Mouse (Mus musculus) cerebellum, postnatal 14 days (tissue): ENCODE measurements around the gene Clint1.
A peak's percentile ranks its signal among the peaks of the same experiment; 100 is the strongest.

Experiments
- DNase-seq, 2 experiments: peaks; one replicate each; pipeline ENCODE4 v3.0.0; 2021; ENCODE audit warnings: mixed read lengths in 2 of 2

Gene Clint1

GRCm38 (mm10) chr11:45886596-45886995, 34.7 kb downstream of the Clint1 start:
- no peak for DNase-seq

GRCm38 (mm10) chr11:45888471-45889030, 36.7 kb downstream of the Clint1 start:
- no peak for DNase-seq

GRCm38 (mm10) chr11:45889981-45890380, 38.1 kb downstream of the Clint1 start:
- no peak for DNase-seq

GRCm38 (mm10) chr11:45890423-45890822, 38.6 kb downstream of the Clint1 start:
- DNase-seq = no peak

GRCm38 (mm10) chr11:45892861-45893360, 41.1 kb downstream of the Clint1 start:
- no peak for DNase-seq

- DNase-seq = no peak
Observed at GRCm38 (mm10) chr11:45897392-45897791, 45.5 kb downstream of the Clint1 start.

- DNase-seq = no peak
Observed at GRCm38 (mm10) chr11:45900233-45901015, 48.6 kb downstream of the Clint1 start.

- no peak for DNase-seq
Observed at GRCm38 (mm10) chr11:45906109-45906786, 54.4 kb downstream of the Clint1 start.

- DNase-seq = no peak
Observed at GRCm38 (mm10) chr11:45907301-45907700, 55.5 kb downstream of the Clint1 start.

GRCm38 (mm10) chr11:45908070-45908469, 56.2 kb downstream of the Clint1 start:
- no peak for DNase-seq

GRCm38 (mm10) chr11:45908894-45909293, 57.0 kb downstream of the Clint1 start:
- no peak for DNase-seq

- DNase-seq = no peak
Observed at GRCm38 (mm10) chr11:45910701-45911100, 58.9 kb downstream of the Clint1 start.

GRCm38 (mm10) chr11:45916196-45916595, 64.3 kb downstream of the Clint1 start:
- no peak for DNase-seq

GRCm38 (mm10) chr11:45918018-45918417, 66.2 kb downstream of the Clint1 start:
- no peak for DNase-seq

- DNase-seq = no peak
Observed at GRCm38 (mm10) chr11:45918836-45919235, 67.0 kb downstream of the Clint1 start.

GRCm38 (mm10) chr11:45921026-45921425, 69.2 kb downstream of the Clint1 start:
- DNase-seq = no peak

GRCm38 (mm10) chr11:45921480-45921898, 69.6 kb downstream of the Clint1 start:
- no peak for DNase-seq

GRCm38 (mm10) chr11:45925436-45925835, 73.6 kb downstream of the Clint1 start:
- no peak for DNase-seq

- peak; percentile 85 to 87 for DNase-seq
Observed at GRCm38 (mm10) chr11:45926640-45927082, 74.8 kb downstream of the Clint1 start.

- DNase-seq = no peak
Observed at GRCm38 (mm10) chr11:45927456-45927855, 75.6 kb downstream of the Clint1 start.

GRCm38 (mm10) chr11:45929541-45929940, 77.7 kb downstream of the Clint1 start:
- DNase-seq = no peak

- DNase-seq = no peak
Observed at GRCm38 (mm10) chr11:45932771-45933170, 80.9 kb downstream of the Clint1 start.

GRCm38 (mm10) chr11:45937478-45937877, 85.6 kb downstream of the Clint1 start:
- no peak for DNase-seq

- DNase-seq = no peak
Observed at GRCm38 (mm10) chr11:45938917-45939316, 87.1 kb downstream of the Clint1 start.
